Mouse (Mus musculus): Measurements from ENCODE around the gene Abi1. TPM values are rescaled to one million over a fixed set of nuclear protein-coding genes. Genes with fewer than 3 reads are reported as not detected.

The Abi1 gene
- 45.3 and 45.5 TPM in 2 replicates for polyA plus RNA-seq (2015; fragmentation: Nextera tagmentation; extraction: Ambion mirVana)

DNA sequence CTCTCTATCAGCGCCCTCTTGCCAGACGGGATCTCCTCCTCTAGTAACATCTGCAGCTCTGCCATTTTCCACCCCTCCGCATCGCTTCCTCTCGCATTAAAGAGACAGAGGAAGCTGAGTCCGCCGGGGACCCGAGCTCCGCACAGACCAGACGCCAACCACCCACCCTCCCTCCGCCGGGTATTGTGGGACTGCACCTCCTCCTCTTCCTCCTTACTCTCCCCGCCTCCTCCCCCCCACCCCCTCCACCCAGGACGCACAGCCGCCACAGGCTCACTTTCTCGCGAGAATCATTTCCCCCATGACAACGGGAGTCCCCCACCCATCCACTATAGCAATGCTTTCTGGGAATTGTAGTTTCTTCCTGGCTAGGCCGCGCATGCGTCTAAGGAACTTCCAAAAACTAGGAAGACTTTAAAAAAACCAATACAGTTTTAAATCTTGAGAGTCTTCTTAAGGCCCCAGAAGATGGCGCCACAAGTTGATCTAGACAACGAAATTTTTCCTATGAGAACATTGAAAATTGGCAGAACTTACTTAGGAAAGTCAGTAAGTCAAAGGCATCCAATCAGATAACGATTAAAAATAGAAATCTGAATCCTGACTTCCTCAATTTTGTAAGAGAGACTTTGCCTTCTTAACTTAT is at the start of gene Abi1:
Abi1 (minus strand) TSS at position 241 of the 646 bp plus-strand sequence.
- H3K27me3 ChIP-seq = no peaks in the 10 kb centered on the region
- peak within 1 kb of the TSS; percentile 96 for H3K27ac ChIP-seq
- H3K36me3 ChIP-seq = no peaks in the 10 kb centered on the region
- peak within 1 kb of the TSS; percentile 95 for H3K4me3 ChIP-seq
- peak; percentile 96 for ATAC-seq (ENCODE audit: low FRiP score, low read depth)
- no peaks in the 10 kb centered on the region for H3K9me3 ChIP-seq
- peaks cover 23% of the 10 kb centered on the region for H3K4me1 ChIP-seq
- H3K4me2 ChIP-seq (replicated peaks) = peak within 1 kb of the TSS; percentile 86
- peak within 1 kb of the TSS; percentile 96 for H3K9ac ChIP-seq
- 2% methylated on average over 24 of the region's 24 CpGs for WGBS

DNA sequence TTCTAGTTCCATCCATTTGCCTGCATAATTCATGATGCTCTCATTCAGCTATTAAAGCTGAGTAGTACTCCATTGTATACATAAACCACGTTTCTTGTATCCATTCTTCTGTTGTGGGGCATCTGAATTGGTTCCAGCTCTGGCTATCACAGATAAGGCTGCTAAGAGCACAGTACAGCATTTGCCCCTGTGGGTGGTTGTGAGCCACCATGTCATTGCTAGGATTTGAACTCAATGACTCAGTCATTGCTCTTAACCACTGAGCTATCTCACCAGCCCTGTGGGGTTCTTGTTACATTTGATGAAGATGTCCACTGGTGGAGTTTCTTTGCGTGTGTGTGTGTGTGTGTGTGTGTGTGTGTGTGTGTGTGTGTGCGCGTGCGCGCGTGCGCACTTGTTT is 44.5 kb upstream of the Abi1 start:
- Histone ChIP-seq H3K27me3 (no peaks in the 10 kb centered on the region), H3K36me3 (peaks cover 68% of the 10 kb centered on the region), H3K9me3 (no peaks in the 10 kb centered on the region), H3K4me2 (replicated peaks) (no peak overlapping the region), H3K4me1 (no peaks in the 10 kb centered on the region), H3K27ac (no peak overlapping the region), H3K9ac (no peak overlapping the region), H3K4me3 (no peak overlapping the region)
- no peak for ATAC-seq (ENCODE audit: low FRiP score, low read depth)
- 90% methylated on average over 8 of the region's 8 CpGs for WGBS

DNA sequence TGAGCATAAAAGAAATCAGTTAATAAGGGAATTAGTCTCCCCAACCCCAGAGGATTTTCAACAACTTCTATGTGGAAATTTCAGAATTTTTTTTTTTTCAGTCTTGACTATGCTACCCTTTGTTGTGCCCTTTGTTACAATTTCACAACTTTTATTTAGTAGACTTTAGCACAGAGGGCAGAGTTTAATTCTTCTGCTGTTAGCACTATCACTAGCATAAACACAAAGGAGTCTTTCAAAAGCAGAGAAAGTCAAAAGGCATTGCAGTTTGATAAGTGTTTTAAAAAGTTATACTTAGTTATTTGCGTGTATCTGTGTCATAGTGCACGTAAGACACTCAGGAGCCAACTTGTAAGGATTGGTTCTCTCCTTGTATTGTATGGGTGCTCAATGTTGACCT is 38.5 kb upstream of the Abi1 start:
- Histone ChIP-seq H3K9me3 (no peaks in the 10 kb centered on the region), H3K4me3 (no peak overlapping the region), H3K36me3 (peaks cover 66% of the 10 kb centered on the region), H3K4me1 (no peaks in the 10 kb centered on the region), H3K27ac (no peak overlapping the region), H3K4me2 (replicated peaks) (no peak overlapping the region), H3K9ac (no peak overlapping the region), H3K27me3 (no peaks in the 10 kb centered on the region)
- no peak for ATAC-seq (ENCODE audit: low FRiP score, low read depth)
- 95% methylated on average over 2 of the region's 2 CpGs for WGBS

DNA sequence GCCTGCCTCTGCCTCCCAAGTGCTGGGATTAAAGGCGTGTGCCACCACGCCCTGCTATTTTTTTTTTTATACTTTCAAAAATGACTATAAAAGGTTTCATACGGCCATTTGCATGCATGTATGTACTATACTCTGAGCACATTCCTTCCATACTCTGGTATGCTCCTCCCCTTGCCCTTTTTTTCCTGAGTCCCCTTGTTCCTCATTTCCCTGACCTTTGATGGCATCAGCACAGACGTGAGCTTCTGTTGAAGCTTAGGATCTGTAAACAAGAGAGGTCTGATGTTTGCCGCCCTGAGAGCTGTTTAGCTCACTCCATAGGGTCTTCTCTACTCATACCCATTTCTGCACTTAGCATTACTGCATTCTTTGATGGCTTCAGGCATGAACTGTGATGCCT is 37.7 kb upstream of the Abi1 start:
- no peaks in the 10 kb centered on the region for H3K9me3 ChIP-seq
- ATAC-seq (ENCODE audit: low FRiP score, low read depth) = no peak
- whole genome bisulfite sequencing = 88% methylated on average over 5 of the region's 5 CpGs
- no peak overlapping the region for H3K9ac ChIP-seq
- no peak overlapping the region for H3K4me2 ChIP-seq (replicated peaks)
- no peak overlapping the region for H3K27ac ChIP-seq
- no peaks in the 10 kb centered on the region for H3K4me1 ChIP-seq
- H3K4me3 ChIP-seq = no peak overlapping the region
- no peaks in the 10 kb centered on the region for H3K27me3 ChIP-seq
- H3K36me3 ChIP-seq = peaks cover 62% of the 10 kb centered on the region

DNA sequence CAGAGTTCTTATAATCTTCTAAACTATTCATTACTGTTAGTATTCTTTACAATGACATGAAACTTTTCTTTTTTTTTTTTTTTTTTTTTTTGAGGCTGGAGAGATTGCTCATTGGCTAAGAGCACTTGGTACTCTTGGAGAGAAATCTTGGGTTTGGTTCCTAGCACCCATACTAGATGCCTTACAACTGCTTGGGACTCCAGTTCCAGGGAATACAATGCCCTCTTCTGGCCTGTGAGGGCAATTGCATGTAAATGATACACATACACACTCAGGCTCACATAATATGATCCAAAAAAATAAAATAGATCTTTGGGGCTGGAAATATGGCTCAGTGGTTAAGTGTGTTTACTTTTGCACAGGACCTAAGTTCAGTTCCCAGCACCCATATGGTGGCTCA is 36.7 kb upstream of the Abi1 start:
- Histone ChIP-seq H3K4me3 (no peak overlapping the region), H3K36me3 (peaks cover 57% of the 10 kb centered on the region), H3K27me3 (no peaks in the 10 kb centered on the region), H3K9ac (no peak overlapping the region), H3K27ac (no peak overlapping the region), H3K4me1 (no peaks in the 10 kb centered on the region), H3K9me3 (no peaks in the 10 kb centered on the region), H3K4me2 (replicated peaks) (no peak overlapping the region)
- no peak for ATAC-seq (ENCODE audit: low FRiP score, low read depth)

DNA sequence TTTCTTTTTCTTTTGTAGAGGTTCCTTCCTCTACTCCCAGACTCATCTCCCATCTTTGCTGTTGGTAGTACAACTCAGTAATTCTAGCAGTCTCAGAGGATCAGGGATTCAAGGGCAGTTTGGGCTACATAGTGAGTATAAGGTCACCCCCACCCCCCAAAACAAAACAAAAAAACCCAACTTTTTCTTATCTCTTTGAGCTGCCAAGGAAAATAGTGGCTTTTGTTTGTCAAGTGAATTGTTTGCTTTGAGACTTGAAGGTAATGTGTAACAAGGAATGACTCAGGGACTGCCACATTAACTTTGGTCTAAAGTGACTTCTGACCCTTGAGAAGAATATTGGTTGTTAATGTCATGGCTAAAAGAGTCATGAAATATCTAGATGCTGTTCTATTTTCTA is 35.8 kb upstream of the Abi1 start:
- Histone ChIP-seq H3K4me3 (no peak overlapping the region), H3K4me2 (replicated peaks) (no peak overlapping the region), H3K27me3 (no peaks in the 10 kb centered on the region), H3K36me3 (peaks cover 50% of the 10 kb centered on the region), H3K27ac (no peak overlapping the region), H3K9ac (no peak overlapping the region), H3K4me1 (peaks cover 1% of the 10 kb centered on the region; the same call in 1 of the 2 replicates), H3K9me3 (no peaks in the 10 kb centered on the region)
- ATAC-seq (ENCODE audit: low FRiP score, low read depth) = no peak

DNA sequence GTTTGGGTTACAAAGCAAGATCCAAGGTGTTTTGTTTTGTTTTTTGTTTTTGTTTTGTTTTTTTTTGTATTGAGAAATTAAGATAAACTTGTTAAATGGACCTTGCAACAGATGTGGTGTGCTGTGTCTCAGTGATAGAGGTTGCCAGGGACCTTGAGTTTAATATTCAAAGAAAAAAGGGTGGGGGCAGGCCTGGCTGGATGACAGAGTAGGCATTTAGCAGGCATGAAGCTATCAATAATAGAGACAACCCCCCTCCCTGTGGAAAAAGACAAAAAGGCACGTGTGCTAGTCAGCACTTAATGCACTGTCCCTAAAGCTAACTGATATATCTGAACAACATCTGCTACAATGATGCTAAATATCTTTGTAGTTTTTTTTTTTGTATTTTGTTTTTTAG is 31.4 kb upstream of the Abi1 start:
- H3K27me3 ChIP-seq = no peaks in the 10 kb centered on the region
- 84% methylated on average over 1 of the region's 1 CpGs for whole genome bisulfite sequencing
- H3K4me3 ChIP-seq = no peak overlapping the region
- no peak overlapping the region for H3K4me2 ChIP-seq (replicated peaks)
- no peak overlapping the region for H3K9ac ChIP-seq
- H3K27ac ChIP-seq = no peak overlapping the region
- no peak for ATAC-seq (ENCODE audit: low FRiP score, low read depth)
- H3K4me1 ChIP-seq = peaks cover 7% of the 10 kb centered on the region
- no peaks in the 10 kb centered on the region for H3K9me3 ChIP-seq
- H3K36me3 ChIP-seq = peaks cover 12% of the 10 kb centered on the region

DNA sequence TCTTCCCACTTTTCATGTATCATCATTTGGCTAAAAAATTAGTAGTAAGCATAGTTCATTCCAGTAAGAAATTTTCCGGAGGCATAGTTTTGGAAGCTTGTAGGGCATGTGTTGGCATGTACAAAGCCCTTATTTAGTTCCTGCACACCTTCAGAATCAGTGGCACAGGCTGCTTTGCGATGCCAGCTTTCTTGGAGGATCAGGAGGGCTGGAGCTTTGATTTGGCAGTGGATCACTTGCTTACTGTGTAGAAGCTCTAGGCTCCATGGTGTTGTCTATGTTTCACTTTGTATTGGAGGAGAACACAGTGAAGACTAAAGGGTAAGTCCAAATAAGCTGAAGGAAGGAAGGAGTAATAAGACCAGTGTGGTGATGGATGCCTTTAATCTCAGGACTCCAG is 30.4 kb upstream of the Abi1 start:
- Histone ChIP-seq H3K4me3 (no peak overlapping the region), H3K4me2 (replicated peaks) (no peak overlapping the region), H3K9me3 (no peaks in the 10 kb centered on the region), H3K36me3 (peaks cover 7% of the 10 kb centered on the region), H3K27ac (no peak overlapping the region), H3K27me3 (no peaks in the 10 kb centered on the region), H3K4me1 (peaks cover 7% of the 10 kb centered on the region), H3K9ac (no peak overlapping the region)
- no peak for ATAC-seq (ENCODE audit: low FRiP score, low read depth)
- WGBS = 83% methylated on average over 2 of the region's 2 CpGs

DNA sequence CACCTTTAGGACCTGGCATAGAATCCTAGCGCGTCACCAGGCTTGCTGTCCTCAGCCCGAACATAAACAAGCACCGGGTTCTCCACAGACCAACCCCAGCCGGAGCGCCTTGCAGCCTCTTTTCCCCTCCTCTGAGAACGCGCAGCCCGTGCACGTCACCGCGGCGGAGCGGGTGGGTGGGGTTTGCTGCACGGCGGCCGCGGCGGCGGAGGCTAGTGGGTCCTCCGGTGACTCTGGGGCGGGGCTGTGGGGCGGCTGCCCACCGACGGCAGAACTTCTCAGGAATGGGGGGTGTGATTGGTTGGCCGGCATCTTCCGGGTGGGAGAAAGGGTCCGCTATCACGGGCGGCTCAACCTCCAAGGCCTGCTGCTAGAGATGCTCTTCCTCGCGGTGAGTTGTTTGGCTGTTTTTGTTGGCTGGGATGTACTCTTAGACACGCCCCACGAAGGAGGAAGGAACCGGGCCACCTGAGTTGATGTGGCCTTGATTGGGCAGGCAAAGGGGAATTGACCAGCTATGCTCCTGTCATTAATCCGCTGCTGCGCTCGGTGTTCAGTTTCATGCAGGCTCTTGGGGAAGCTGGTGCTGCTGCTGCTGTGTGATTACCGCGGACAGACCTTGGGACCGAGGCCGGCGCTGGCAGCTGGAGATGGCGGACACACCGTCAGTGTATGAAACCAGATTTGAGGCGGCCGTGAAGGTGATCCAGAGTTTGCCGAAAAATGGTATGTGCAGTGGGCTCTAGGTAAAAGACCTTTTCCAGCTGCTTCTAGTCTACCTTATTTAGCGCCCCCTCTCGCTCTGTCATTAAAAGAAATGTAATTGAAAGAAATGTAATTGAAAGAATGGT is 29.1 kb upstream of the Abi1 start:
- peak overlapping the region; percentile 97 for H3K4me2 ChIP-seq (replicated peaks)
- no peaks in the 10 kb centered on the region for H3K27me3 ChIP-seq

DNA sequence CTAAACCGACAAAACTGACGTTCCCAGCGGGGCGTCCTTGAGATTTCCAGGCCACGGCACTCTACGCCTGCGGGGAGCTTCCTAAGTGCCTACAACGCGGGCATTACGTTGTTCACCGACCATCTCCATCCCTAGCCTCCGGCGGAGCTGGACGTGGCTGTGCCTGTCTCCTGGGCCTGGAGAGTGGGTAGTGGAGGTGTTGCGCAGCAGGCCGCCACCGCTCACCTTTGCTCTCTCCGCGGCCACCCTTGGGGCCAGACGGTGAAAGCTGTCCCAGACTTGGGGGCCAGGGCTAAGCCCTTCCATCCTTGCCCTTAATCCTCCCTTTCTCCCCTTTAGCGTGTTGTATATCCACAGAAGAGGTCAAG is 28.3 kb upstream of the Abi1 start:
- peak; percentile 51 for ATAC-seq (ENCODE audit: low FRiP score, low read depth)
- peaks cover under 1% of the 10 kb centered on the region; the same call in 1 of the 2 replicates for H3K36me3 ChIP-seq
- WGBS = under 1% methylated on average over 21 of the region's 21 CpGs
- peak overlapping the region; percentile 97 for H3K4me2 ChIP-seq (replicated peaks)
- peak overlapping the region; percentile 73 for H3K4me3 ChIP-seq
- H3K4me1 ChIP-seq = peaks cover 7% of the 10 kb centered on the region
- no peaks in the 10 kb centered on the region for H3K27me3 ChIP-seq
- H3K9me3 ChIP-seq = no peaks in the 10 kb centered on the region
- H3K9ac ChIP-seq = peak overlapping the region; percentile 88
- peak overlapping the region; percentile 97 for H3K27ac ChIP-seq

More for the DNA sequence above, 29.1 kb upstream of the Abi1 start:
- peak overlapping the region; percentile 73 for H3K4me3 ChIP-seq
- WGBS = under 1% methylated on average over 50 of the region's 50 CpGs
- H3K9me3 ChIP-seq = no peaks in the 10 kb centered on the region
- peak overlapping the region; percentile 97 for H3K27ac ChIP-seq
- H3K9ac ChIP-seq = peak overlapping the region; percentile 88
- H3K36me3 ChIP-seq = peaks cover 3% of the 10 kb centered on the region; the same call in 1 of the 2 replicates
- H3K4me1 ChIP-seq = peaks cover 7% of the 10 kb centered on the region
- ATAC-seq (ENCODE audit: low FRiP score, low read depth) = peak; percentile 91

DNA sequence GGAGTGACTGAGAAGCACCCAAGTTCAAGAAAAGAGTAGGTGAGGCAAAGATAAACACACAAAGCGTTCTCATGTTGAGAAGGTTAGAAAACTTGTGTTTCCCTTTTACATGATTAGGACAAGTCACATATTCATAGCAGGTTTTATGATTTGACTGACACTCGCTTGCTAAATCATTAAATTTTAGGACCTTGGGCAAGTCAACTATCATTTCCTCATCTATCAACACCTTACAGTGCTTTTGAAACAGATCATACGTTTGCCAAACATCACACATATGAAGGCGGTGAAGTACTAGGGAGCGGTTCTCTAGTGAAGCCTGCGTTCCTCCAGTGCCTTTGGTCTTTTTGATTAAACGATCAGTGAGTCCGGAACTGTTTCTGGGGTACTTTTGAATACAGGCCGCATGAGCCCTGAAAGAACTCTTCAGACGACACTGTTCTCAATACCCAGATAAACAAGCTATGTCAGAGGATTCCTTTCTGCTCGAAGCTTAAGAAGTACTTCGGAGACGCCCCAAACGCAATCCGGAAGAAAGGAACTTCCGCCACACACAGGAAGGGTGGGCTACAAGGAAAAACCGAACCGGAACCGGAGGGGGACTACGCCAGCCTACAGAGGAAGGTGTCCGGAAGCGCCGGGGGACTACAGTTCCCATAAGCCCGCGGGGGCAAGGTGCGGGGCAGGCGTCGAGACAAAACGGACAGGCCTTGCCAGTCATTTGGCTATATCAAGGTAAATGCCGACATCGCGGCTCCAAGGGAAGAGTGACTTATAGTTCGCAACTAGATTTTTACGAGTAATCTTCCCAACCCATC is 27.7 kb upstream of the Abi1 start, which contains the start of gene Acbd5:
Acbd5 (plus strand) TSS at position 616 of the 818 bp plus-strand sequence.
- ATAC-seq (ENCODE audit: low FRiP score, low read depth) = peak; percentile 94
- 2% methylated on average over 34 of the region's 34 CpGs for WGBS
- no peaks in the 10 kb centered on the region; the same call in 1 of the 2 replicates for H3K36me3 ChIP-seq
- peak within 1 kb of the TSS; percentile 97 for H3K4me2 ChIP-seq (replicated peaks)
- no peaks in the 10 kb centered on the region for H3K27me3 ChIP-seq
- peaks cover 7% of the 10 kb centered on the region for H3K4me1 ChIP-seq
- H3K27ac ChIP-seq = peak within 1 kb of the TSS; percentile 97
- peak within 1 kb of the TSS; percentile 88 for H3K9ac ChIP-seq
- H3K4me3 ChIP-seq = peak within 1 kb of the TSS; percentile 73
- H3K9me3 ChIP-seq = no peaks in the 10 kb centered on the region

DNA sequence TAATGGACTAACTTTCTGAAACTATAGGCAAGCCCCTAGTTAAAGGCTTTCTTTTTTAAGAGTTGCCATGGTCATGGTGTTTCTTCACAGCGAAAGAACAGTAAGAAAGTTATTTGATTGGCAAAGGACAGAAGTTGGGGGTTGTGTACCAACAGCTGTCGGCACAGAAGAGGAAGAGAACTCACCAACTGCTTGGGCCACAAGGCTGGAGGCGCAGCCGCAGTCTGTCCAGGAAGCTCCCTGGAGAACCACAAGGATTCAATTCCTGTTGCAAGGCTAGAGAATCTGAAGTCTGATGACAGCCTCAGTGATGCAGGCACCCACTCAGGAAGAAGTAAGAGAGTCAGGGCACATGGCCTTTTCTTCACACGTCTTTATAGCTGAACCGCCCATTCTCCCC is 12.5 kb upstream of the Abi1 start:
- 71% methylated on average over 6 of the region's 6 CpGs for WGBS
- no peak overlapping the region for H3K9ac ChIP-seq

More for the DNA sequence above, 12.5 kb upstream of the Abi1 start:
- no peak for ATAC-seq (ENCODE audit: low FRiP score, low read depth)
- no peaks in the 10 kb centered on the region for H3K36me3 ChIP-seq
- no peak overlapping the region for H3K4me2 ChIP-seq (replicated peaks)
- H3K27me3 ChIP-seq = no peaks in the 10 kb centered on the region
- H3K4me3 ChIP-seq = no peak overlapping the region
- H3K4me1 ChIP-seq = no peaks in the 10 kb centered on the region
- H3K27ac ChIP-seq = no peak overlapping the region
- H3K9me3 ChIP-seq = no peaks in the 10 kb centered on the region

Data from limb, embryonic 13.5 days (tissue).